Mouse (Mus musculus) embryonic facial prominence, embryonic 15.5 days (tissue): ENCODE measurements at regions not wholly inside any gene's neighbourhood (a gene's known extent, or its start where the extent isn't known, plus 50 kb on each side); places are given as distances from the start of the nearest gene placed in this dataset. TPM values are rescaled to one million over a fixed set of nuclear protein-coding genes. Genes with fewer than 3 reads are reported as not detected.

Experiments
- ATAC-seq: fragments of 200-750 bp; cut with Nextera tagmentation; 2 replicates; pipeline ENCODE4 v1.8.0; 2017; ENCODE audit warnings: low read depth, moderate TSS enrichment; ENCODE audit not compliant: insufficient number of reproducible peaks, low FRiP score, low TSS enrichment
- H3K27ac ChIP-seq: fragments of 300-500 bp; sonication (generic); replicated peaks from 2 replicates; pipeline ENCODE4 v1.5.1; 2015; ENCODE audit warnings: mild to moderate bottlenecking, inconsistent platforms
- H3K27me3 ChIP-seq: fragments of 300-500 bp; sonication (generic); 2 replicates; pipeline ENCODE4 v1.6.1; 2015; ENCODE audit warnings: inconsistent platforms
- H3K36me3 ChIP-seq: fragments of 300-500 bp; sonication (generic); 2 replicates; pipeline ENCODE4 v1.6.1; 2015; ENCODE audit warnings: mild to moderate bottlenecking, inconsistent platforms
- H3K4me1 ChIP-seq: fragments of 300-500 bp; sonication (generic); 2 replicates; pipeline ENCODE4 v1.6.1; 2015; ENCODE audit warnings: inconsistent platforms
- H3K4me2 ChIP-seq: fragments of 300-500 bp; sonication (generic); replicated peaks from 2 replicates; pipeline ENCODE4 v1.6.1; 2015; ENCODE audit warnings: mild to moderate bottlenecking, inconsistent platforms
- H3K4me3 ChIP-seq: fragments of 300-500 bp; sonication (generic); replicated peaks from 2 replicates; pipeline ENCODE4 v1.5.1; 2015; ENCODE audit warnings: mild to moderate bottlenecking, inconsistent platforms
- H3K9ac ChIP-seq: fragments of 300-500 bp; sonication (generic); 2 replicates; pipeline ENCODE4 v1.6.1; 2015; ENCODE audit warnings: inconsistent platforms
- H3K9me3 ChIP-seq: fragments of 300-500 bp; sonication (generic); replicated peaks from 2 replicates; pipeline ENCODE4 v1.6.1; 2016; ENCODE audit warnings: inconsistent platforms
- WGBS: fragments of 180-500 bp; shearing (Covaris S2); methylation state at CpG from one replicate; pipeline ENCODE4 v1.1.7; 2015; 5-methylcytosine and 5-hydroxymethylcytosine counted together
- microRNA-seq: library from miRNA; unstranded; fragments of <30 nt; microRNA quantifications from one replicate; pipeline ENCODE4, GENCODE M21; 2016; ENCODE audit warnings: borderline number of aligned reads

DNA sequence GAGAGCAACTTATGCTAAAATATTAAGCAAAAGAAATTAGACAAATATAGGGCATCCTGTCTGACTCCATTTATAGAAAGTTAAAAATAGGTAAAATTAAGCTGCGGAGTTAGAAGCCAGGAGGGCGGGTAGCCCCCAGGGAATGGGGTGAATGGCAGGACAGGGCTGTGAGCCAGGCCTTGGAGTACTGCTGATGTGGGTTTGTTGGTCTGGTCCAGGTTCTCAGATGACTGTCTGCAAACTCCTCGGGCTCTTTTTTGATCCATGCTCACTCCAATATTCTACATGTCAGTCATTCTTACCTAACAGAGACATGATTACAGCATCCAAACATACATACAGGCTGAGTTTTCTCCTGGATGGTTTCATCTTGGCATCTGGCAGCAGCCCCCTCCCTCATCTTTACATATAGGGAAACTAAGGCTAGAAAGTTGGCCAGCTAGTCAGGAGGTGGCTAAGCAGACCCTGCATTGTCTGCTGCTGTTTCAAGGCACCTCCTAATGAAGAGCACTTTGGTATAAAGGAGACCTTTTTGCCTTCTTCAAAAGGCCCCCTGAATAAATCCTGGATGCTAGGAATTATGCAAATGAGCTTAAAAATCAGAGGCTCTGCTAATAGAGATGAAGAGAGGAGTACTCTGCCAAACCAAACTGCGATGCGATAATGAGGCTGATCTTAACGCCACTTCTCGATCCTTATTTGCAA lies 354.4 kb downstream of the Xylt1 start:
- no peak for ATAC-seq
- 68% methylated on average over 7 of the region's 7 CpGs for WGBS
- Histone ChIP-seq H3K4me1 (no peaks in the 10 kb centered on the region), H3K27ac (no peak overlapping the region), H3K4me2 (no peak overlapping the region), H3K4me3 (no peak overlapping the region), H3K9ac (no peak overlapping the region), H3K9me3 (no peaks in the 10 kb centered on the region), H3K36me3 (no peaks in the 10 kb centered on the region), H3K27me3 (no peaks in the 10 kb centered on the region)

DNA sequence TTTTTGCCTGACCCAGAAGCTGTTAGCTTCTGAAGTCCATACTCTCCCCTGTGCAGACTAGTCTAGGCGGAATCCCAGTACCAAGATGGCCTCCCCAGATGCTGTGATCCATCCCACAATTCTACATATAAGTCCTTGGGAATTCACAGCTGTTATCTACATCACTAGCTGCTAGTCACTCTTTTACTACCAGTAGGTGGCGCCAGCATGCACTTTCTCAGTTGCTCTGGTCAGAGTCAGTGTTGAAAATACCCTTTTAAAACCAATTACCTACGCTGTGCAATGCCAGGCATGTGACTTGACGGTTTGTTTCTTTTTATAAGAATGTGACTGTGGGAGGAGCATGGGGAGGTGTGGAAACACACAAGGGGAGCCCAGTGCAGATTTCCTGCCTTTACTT lies 348.3 kb downstream of the Xylt1 start:
- H3K4me1 ChIP-seq, result no peaks in the 10 kb centered on the region
- ATAC-seq, result no peak
- H3K9me3 ChIP-seq, result no peaks in the 10 kb centered on the region
- H3K4me3 ChIP-seq, result no peak overlapping the region
- no peak overlapping the region for H3K9ac ChIP-seq
- WGBS, result 75% methylated on average over 4 of the region's 4 CpGs
- H3K27ac ChIP-seq, result no peak overlapping the region
- no peaks in the 10 kb centered on the region for H3K27me3 ChIP-seq
- no peak overlapping the region for H3K4me2 ChIP-seq
- no peaks in the 10 kb centered on the region for H3K36me3 ChIP-seq

Small RNA genes lying in the stretch of these regions (microRNA-seq; reads per million reads assigned to microRNA genes)
- gene Gm24063, result not detected
